Mouse (Mus musculus) MEL (cell line): ENCODE measurements around the gene Dclk1. TPM values are rescaled to one million over a fixed set of nuclear protein-coding genes. Genes with fewer than 3 reads are reported as not detected.

Source experiments
- DNase-seq: peaks from one replicate; pipeline ENCODE4 v3.0.0; 2011; ENCODE audit warnings: low read depth, low spot score
- H3K27ac ChIP-seq: 2 replicates; pipeline ENCODE4 v1.5.1; 2012; ENCODE audit warnings: low read depth, mild to moderate bottlenecking, control low read depth, low read length, moderate library complexity; ENCODE audit not compliant: control insufficient read depth
- H3K27me3 ChIP-seq, 2 experiments: fragments of 150-350 bp in 1 of 2; sonication (generic) in 1 of 2; 2 replicates each; pipeline ENCODE4 v1.6.1; 2012; ENCODE audit warnings: low read length in 2 of 2, mild to moderate bottlenecking in 2 of 2, improper control_type of control experiment in 1 of 2, moderate library complexity in 1 of 2; ENCODE audit not compliant: insufficient read depth in 2 of 2, control insufficient read depth in 1 of 2
- H3K36me3 ChIP-seq, 2 experiments: 2 replicates each; pipeline ENCODE4 v1.6.1; 2012 to 2014; ENCODE audit warnings: low read length in 2 of 2, improper control_type of control experiment in 1 of 2, inconsistent platforms in 1 of 2, mild to moderate bottlenecking in 1 of 2; ENCODE audit not compliant: insufficient read depth in 2 of 2, control insufficient read depth in 1 of 2
- H3K4me1 ChIP-seq, 2 experiments: fragments of 150-350 bp in 1 of 2; sonication (generic) in 1 of 2; 2 replicates each; pipeline ENCODE4 v1.6.1; 2012; ENCODE audit warnings: low read length in 2 of 2, improper control_type of control experiment in 1 of 2, mild to moderate bottlenecking in 1 of 2; ENCODE audit not compliant: insufficient read depth in 2 of 2, control insufficient read depth in 1 of 2
- H3K4me3 ChIP-seq, 2 experiments: fragments of 150-350 bp in 1 of 2; sonication (generic) in 1 of 2; 2 replicates each; pipeline ENCODE4 v1.5.1; 2012; ENCODE audit warnings: low read depth in 2 of 2, low read length in 2 of 2, mild to moderate bottlenecking in 2 of 2, moderate library complexity in 2 of 2, control low read depth in 1 of 2, improper control_type of control experiment in 1 of 2; ENCODE audit not compliant: control insufficient read depth in 1 of 2, insufficient read depth in 1 of 2
- H3K79me2 ChIP-seq: 2 replicates; pipeline ENCODE4 v1.6.1; 2012; ENCODE audit warnings: mild to moderate bottlenecking, low read length, moderate library complexity; ENCODE audit not compliant: control insufficient read depth, poor library complexity, insufficient read depth
- H3K9ac ChIP-seq: 2 replicates; pipeline ENCODE4 v1.6.1; 2012; ENCODE audit warnings: low read depth, mild to moderate bottlenecking, control low read depth, low read length, moderate library complexity; ENCODE audit not compliant: control insufficient read depth, poor library complexity, severe bottlenecking
- H3K9me3 ChIP-seq: fragments of 150-350 bp; sonication (generic); replicated peaks from 2 replicates; pipeline ENCODE4 v1.6.1; 2012; ENCODE audit warnings: mild to moderate bottlenecking, low read length, improper control_type of control experiment, moderate library complexity; ENCODE audit not compliant: insufficient read depth
- BHLHE40 ChIP-seq: IDR thresholded peaks from 2 replicates; pipeline ENCODE4 v1.6.1; 2012; ENCODE audit warnings: low read depth, mild to moderate bottlenecking, inconsistent platforms, low read length, improper control_type of control experiment, borderline replicate concordance
- CHD1 ChIP-seq: IDR thresholded peaks from 2 replicates; pipeline ENCODE4 v1.6.1; 2012; ENCODE audit warnings: low read depth, mild to moderate bottlenecking, inconsistent platforms, low read length, improper control_type of control experiment
- CHD2 ChIP-seq: IDR thresholded peaks from 2 replicates; pipeline ENCODE4 v1.6.1; 2011; ENCODE audit warnings: low read length, improper control_type of control experiment
- CTCF ChIP-seq, 3 experiments: IDR thresholded peaks in 2 of 3; conservative IDR thresholded peaks in 1 of 3; 2 replicates each; pipeline ENCODE4 v1.5.1; 2011 to 2012; ENCODE audit warnings: low read length in 3 of 3, low read depth in 2 of 3, mild to moderate bottlenecking in 2 of 3, improper control_type of control experiment in 1 of 3, inconsistent platforms in 1 of 3, mixed read lengths in 1 of 3, moderate library complexity in 1 of 3; ENCODE audit not compliant: control insufficient read depth in 1 of 3, insufficient read depth in 1 of 3, poor library complexity in 1 of 3, severe bottlenecking in 1 of 3
- EP300 ChIP-seq, 2 experiments: IDR thresholded peaks; 2 replicates each; pipeline ENCODE4 v1.6.1; 2011; ENCODE audit warnings: improper control_type of control experiment in 2 of 2, low read length in 2 of 2, low read depth in 1 of 2, mild to moderate bottlenecking in 1 of 2
- GATA1 ChIP-seq: IDR thresholded peaks from 2 replicates; pipeline ENCODE4 v1.6.1; 2011; ENCODE audit warnings: low read depth, low read length, improper control_type of control experiment
- JUND ChIP-seq: IDR thresholded peaks from 2 replicates; pipeline ENCODE4 v1.6.1; 2011; ENCODE audit warnings: low read depth, mild to moderate bottlenecking, improper control_type of control experiment, low read length
- KAT2A ChIP-seq: conservative IDR thresholded peaks from 2 replicates; pipeline ENCODE4 v1.6.1; 2012; ENCODE audit warnings: low read depth, low read length, improper control_type of control experiment, inconsistent platforms
- MAFK ChIP-seq: IDR thresholded peaks from 2 replicates; pipeline ENCODE4 v1.6.1; 2011; ENCODE audit warnings: low read depth, mild to moderate bottlenecking, low read length, improper control_type of control experiment, borderline replicate concordance
- MEF2A ChIP-seq: IDR thresholded peaks from 2 replicates; pipeline ENCODE4 v1.6.1; 2014; ENCODE audit warnings: low read depth, mild to moderate bottlenecking, inconsistent platforms, low read length, improper control_type of control experiment; ENCODE audit not compliant: poor library complexity, insufficient replicate concordance, severe bottlenecking; ENCODE audit errors: extremely low read depth
- MYC ChIP-seq: IDR thresholded peaks from 2 replicates; pipeline ENCODE4 v1.6.1; 2011; ENCODE audit warnings: low read depth, mild to moderate bottlenecking, low read length, improper control_type of control experiment, moderate library complexity
- NRF1 ChIP-seq: IDR thresholded peaks from 2 replicates; pipeline ENCODE4 v1.6.1; 2014; ENCODE audit warnings: low read depth, mild to moderate bottlenecking, inconsistent platforms, low read length, improper control_type of control experiment, moderate library complexity; ENCODE audit not compliant: poor library complexity, insufficient read depth, severe bottlenecking
- RCOR1 ChIP-seq: IDR thresholded peaks from 2 replicates; pipeline ENCODE4 v1.6.1; 2012; ENCODE audit warnings: low read depth, mild to moderate bottlenecking, inconsistent platforms, low read length, improper control_type of control experiment
- SIN3A ChIP-seq: IDR thresholded peaks from 2 replicates; pipeline ENCODE4 v1.6.1; 2012; ENCODE audit warnings: low read length, improper control_type of control experiment, inconsistent platforms
- TBP ChIP-seq: IDR thresholded peaks from 2 replicates; pipeline ENCODE4 v1.8.0; 2011; ENCODE audit warnings: low read depth, low read length, improper control_type of control experiment
- TCF12 ChIP-seq: IDR thresholded peaks from 2 replicates; pipeline ENCODE4 v1.6.1; 2014; ENCODE audit warnings: low read depth, mild to moderate bottlenecking, inconsistent platforms, low read length, improper control_type of control experiment, moderate library complexity
- UBTF ChIP-seq: IDR thresholded peaks from 2 replicates; pipeline ENCODE4 v1.6.1; 2012; ENCODE audit warnings: low read depth, mild to moderate bottlenecking, inconsistent platforms, low read length, improper control_type of control experiment, moderate library complexity, borderline replicate concordance; ENCODE audit not compliant: insufficient read depth
- polyA plus RNA-seq, 2 experiments: library from polyadenylated mRNA; stranded (reverse) in 1 of 2; unstranded in 1 of 2; fragments of >175 nt in 1 of 2; fragments of >200 nt in 1 of 2; gene quantifications; 2 replicates each; pipeline versions ENCODE4 v1.2.1 to v1.2.4; 2012; ENCODE audit warnings: low replicate concordance in 2 of 2, low read depth in 1 of 2; ENCODE audit not compliant: insufficient read length in 2 of 2, insufficient read depth in 1 of 2, missing spikeins in 1 of 2
- total RNA-seq: library from RNA; depleted of rRNA; stranded (reverse); fragments of 300-350 nt; gene quantifications from 2 replicates; pipeline ENCODE4 v1.2.3, GENCODE M21; 2012

Gene Dclk1
- total and polyA plus RNA-seq, 3 experiments = not detected

- Histone ChIP-seq H3K79me2 (no peaks in the 10 kb centered on the region), H3K27me3 (no peaks in the 10 kb centered on the region), H3K9ac (no peak overlapping the region), H3K4me1 (no peaks in the 10 kb centered on the region), H3K27ac (no peak overlapping the region), H3K36me3 (no peaks in the 10 kb centered on the region), H3K9me3 (no peaks in the 10 kb centered on the region), H3K4me3 (no peak overlapping the region)
- TF ChIP-seq SIN3A (no peak), MAFK (no peak), MYC (no peak), GATA1 (no peak), CTCF (IDR thresholded peaks at IDR 0.05 in 2 of 3, conservative IDR thresholded peaks at IDR 0.05 in 1 of 3; ENCODE audit: control insufficient read depth in 1 of 3, insufficient read depth in 1 of 3, low read depth in 2 of 3, low read length in 3 of 3, poor library complexity in 1 of 3, severe bottlenecking in 1 of 3) (no peak), CHD1 (no peak), RCOR1 (no peak), BHLHE40 (no peak), TCF12 (no peak), EP300 (IDR thresholded peaks at IDR 0.05; ENCODE audit: low read depth in 1 of 2, low read length in 2 of 2) (no peak), UBTF (no peak), JUND (no peak), KAT2A (no peak), TBP (no peak), NRF1 (no peak)
- DNase-seq = no peak
Measured at GRCm38 (mm10) chr3:55524491-55525195, 282.5 kb downstream of the Dclk1 start.

GRCm38 (mm10) chr3:55526470-55526869 lies 284.3 kb downstream of the Dclk1 start:
- H3K27me3 ChIP-seq = no peaks in the 10 kb centered on the region
- H3K4me3 ChIP-seq = no peak overlapping the region
- no peak overlapping the region for H3K27ac ChIP-seq
- H3K4me1 ChIP-seq = no peaks in the 10 kb centered on the region
- H3K9ac ChIP-seq = no peak overlapping the region
- no peak for TF ChIP-seq CHD2
- TF ChIP-seq CHD1 = no peak
- TF ChIP-seq SIN3A = no peak
- TF ChIP-seq MEF2A = no peak
- no peaks in the 10 kb centered on the region for H3K79me2 ChIP-seq
- no peak for DNase-seq
- no peaks in the 10 kb centered on the region for H3K36me3 ChIP-seq
- no peaks in the 10 kb centered on the region for H3K9me3 ChIP-seq
